Mouse (Mus musculus): ENCODE data around the gene Dnah5. TPM values are rescaled to one million over a fixed set of nuclear protein-coding genes. Genes with fewer than 3 reads are reported as not detected.

Dnah5 gene
- polyA plus RNA-seq, 1 experiment from 2014 or later, result 0.01 TPM

- WGBS, result 89% methylated on average over 3 of the region's 3 CpGs
- no peak for TF ChIP-seq CTCF (IDR thresholded peaks at IDR 0.05; ENCODE audit: low read depth)
- H3K4me3 ChIP-seq (ENCODE audit: low read depth, low read length), result no peak overlapping the region
- H3K36me3 ChIP-seq (ENCODE audit: insufficient read depth), result no peaks in the 10 kb centered on the region
- H3K9me3 ChIP-seq (ENCODE audit: low read depth, low read length), result no peaks in the 10 kb centered on the region
- no peaks in the 10 kb centered on the region for H3K4me1 ChIP-seq (ENCODE audit: insufficient read depth)
- no peak overlapping the region for H3K27ac ChIP-seq (ENCODE audit: low read depth)
- ATAC-seq (ENCODE audit: insufficient read depth), result no peak
- DNase-seq, result no peak
- no peaks in the 10 kb centered on the region for H3K27me3 ChIP-seq (ENCODE audit: insufficient read depth, low read length)
- H3K4me2 ChIP-seq, result no peak overlapping the region
- no peak overlapping the region for H3K9ac ChIP-seq
These were observed 263.2 kb downstream of the Dnah5 start for GRCm38 (mm10) chr15:28466591-28467247.

- 50% methylated on average over 6 of the region's 6 CpGs for WGBS
- H3K4me1 ChIP-seq (ENCODE audit: insufficient read depth), result no peaks in the 10 kb centered on the region
- no peaks in the 10 kb centered on the region for H3K9me3 ChIP-seq (ENCODE audit: low read depth, low read length)
- no peak for ATAC-seq (ENCODE audit: insufficient read depth)
- TF ChIP-seq CTCF (IDR thresholded peaks at IDR 0.05; ENCODE audit: low read depth), result no peak
- no peak overlapping the region for H3K4me3 ChIP-seq (ENCODE audit: low read depth, low read length)
- H3K4me2 ChIP-seq, result no peak overlapping the region
- no peaks in the 10 kb centered on the region for H3K36me3 ChIP-seq (ENCODE audit: insufficient read depth)
- no peaks in the 10 kb centered on the region for H3K27me3 ChIP-seq (ENCODE audit: insufficient read depth, low read length)
- DNase-seq, result no peak
- H3K9ac ChIP-seq, result no peak overlapping the region
- H3K27ac ChIP-seq (ENCODE audit: low read depth), result no peak overlapping the region
These were observed 270.3 kb downstream of the Dnah5 start for GRCm38 (mm10) chr15:28473749-28474390.

- no peak for TF ChIP-seq CTCF (IDR thresholded peaks at IDR 0.05; ENCODE audit: low read depth)
- whole genome bisulfite sequencing, result 42% methylated on average over 4 of the region's 4 CpGs
These were observed 299.3 kb downstream of the Dnah5 start for GRCm38 (mm10) chr15:28502820-28503219.

GRCm38 (mm10) chr15:28515176-28515575, 311.6 kb downstream of the Dnah5 start:
- DNase-seq, result no peak
- 61% methylated on average over 4 of the region's 4 CpGs for WGBS
- Histone ChIP-seq H3K4me1 (ENCODE audit: insufficient read depth) (no peaks in the 10 kb centered on the region), H3K4me3 (ENCODE audit: low read depth, low read length) (no peak overlapping the region), H3K36me3 (ENCODE audit: insufficient read depth) (no peaks in the 10 kb centered on the region), H3K27ac (ENCODE audit: low read depth) (no peak overlapping the region), H3K4me2 (no peak overlapping the region), H3K9ac (no peak overlapping the region), H3K9me3 (ENCODE audit: low read depth, low read length) (no peaks in the 10 kb centered on the region), H3K27me3 (ENCODE audit: insufficient read depth, low read length) (no peaks in the 10 kb centered on the region)
- no peak for TF ChIP-seq CTCF (IDR thresholded peaks at IDR 0.05; ENCODE audit: low read depth)
- ATAC-seq (ENCODE audit: insufficient read depth), result no peak

More at GRCm38 (mm10) chr15:28502820-28503219, 299.3 kb downstream of the Dnah5 start:
- H3K9me3 ChIP-seq (ENCODE audit: low read depth, low read length), result no peaks in the 10 kb centered on the region
- no peak overlapping the region for H3K9ac ChIP-seq
- DNase-seq (peak; percentile 13), ATAC-seq (ENCODE audit: insufficient read depth) (no peak)
- no peaks in the 10 kb centered on the region for H3K27me3 ChIP-seq (ENCODE audit: insufficient read depth, low read length)
- H3K27ac ChIP-seq (ENCODE audit: low read depth), result no peak overlapping the region
- no peak overlapping the region for H3K4me2 ChIP-seq
- no peaks in the 10 kb centered on the region for H3K4me1 ChIP-seq (ENCODE audit: insufficient read depth)
- H3K4me3 ChIP-seq (ENCODE audit: low read depth, low read length), result no peak overlapping the region
- no peaks in the 10 kb centered on the region for H3K36me3 ChIP-seq (ENCODE audit: insufficient read depth)

Other genes with a start within 250 kb of the Dnah5 start
- gene Trio, start 177.9 kb upstream of the Dnah5 start, polyA plus RNA-seq (2014; fragmentation: Nextera tagmentation; extraction: Ambion mirVana), result 28.9 and 32.0 TPM in 2 replicates